Mouse (Mus musculus): Measurements from ENCODE around the gene Prph2.

- TF ChIP-seq POLR2A (IDR thresholded peaks at IDR 0.05; ENCODE audit: borderline replicate concordance, low read depth, low read length) (no peak), CTCF (IDR thresholded peaks at IDR 0.05; ENCODE audit: low read depth, low read length) (no peak)
Observed at GRCm38 (mm10) chr17:46960216-46960615, 50.0 kb downstream of the Prph2 start.

Measured in bone marrow macrophage, adult 2 months (primary cell).